Mouse (Mus musculus): ENCODE measurements at regions not wholly inside any gene's neighbourhood (a gene's known extent, or its start where the extent isn't known, plus 50 kb on each side); places are given as distances from the start of the nearest gene placed in this dataset.

DNA sequence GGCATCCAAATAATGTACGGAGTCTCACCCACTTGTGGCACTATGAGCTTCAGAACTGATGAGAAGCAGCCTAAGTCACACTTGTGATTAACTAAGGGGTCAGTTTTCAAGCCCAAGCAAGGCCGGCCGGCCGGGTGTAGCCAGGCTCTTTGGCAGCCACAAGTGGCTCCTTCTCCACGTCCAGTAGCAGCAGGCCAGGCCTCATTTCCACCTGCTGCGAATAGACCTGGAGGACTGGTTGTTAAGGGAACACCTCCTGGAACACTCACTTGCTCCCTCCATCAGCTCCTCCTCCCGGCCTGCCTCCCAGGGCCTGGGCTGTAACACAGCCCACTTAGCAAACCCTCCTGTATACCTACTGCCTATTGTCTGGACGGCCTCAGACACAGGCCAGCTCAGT, 61.1 kb upstream of the Calm2 start:
- whole genome bisulfite sequencing, result 47% methylated on average over 8 of the region's 8 CpGs

DNA sequence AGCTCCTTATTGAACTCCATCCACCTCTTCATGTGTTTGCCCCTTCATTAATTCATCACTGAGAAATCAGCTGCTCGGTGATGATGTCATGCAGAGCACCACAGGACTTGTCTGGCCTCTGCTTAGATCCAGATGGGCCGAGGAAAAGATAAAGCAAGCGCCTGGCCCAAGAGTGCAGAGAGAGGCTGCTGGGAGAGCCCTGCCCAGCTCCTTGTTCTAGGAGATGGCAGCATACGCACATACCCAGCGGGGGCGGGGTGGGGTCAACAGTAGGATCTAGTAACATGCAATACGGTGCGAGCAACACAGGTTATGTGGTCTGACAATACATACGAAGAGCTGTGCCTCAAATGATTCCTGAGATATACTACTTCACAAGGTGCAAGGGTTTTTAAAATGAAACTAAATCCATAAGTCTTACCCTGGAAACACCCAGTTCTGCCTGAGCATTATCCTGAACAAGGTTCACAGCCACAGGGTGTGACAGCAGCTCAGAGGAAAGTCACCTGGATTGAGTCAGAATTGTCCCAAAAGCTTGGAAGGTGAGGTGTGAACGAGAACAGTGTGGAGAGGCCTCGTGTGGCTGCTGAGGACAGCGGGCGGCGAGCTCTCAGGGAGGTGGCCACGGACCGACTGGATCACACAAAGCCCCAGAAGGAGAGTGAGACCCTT, 62.0 kb upstream of the Calm2 start:
- no peaks in the 10 kb centered on the region for H3K4me1 ChIP-seq (ENCODE audit: control insufficient read depth, insufficient read depth, low read length)
- H3K4me2 ChIP-seq (replicated peaks; ENCODE audit: low read depth, low read length, severe bottlenecking), result no peak overlapping the region
- H3K27ac ChIP-seq (replicated peaks; ENCODE audit: low read depth, low read length), result no peak overlapping the region
- no peak overlapping the region for H3K9ac ChIP-seq (ENCODE audit: low read depth, low read length, severe bottlenecking)
- no peaks in the 10 kb centered on the region for H3K36me3 ChIP-seq (ENCODE audit: control insufficient read depth, insufficient read depth, low read length)
- H3K27me3 ChIP-seq (ENCODE audit: control insufficient read depth, insufficient read depth, low read length), result no peaks in the 10 kb centered on the region
- 72% methylated on average over 16 of the region's 16 CpGs for WGBS
- no peak for ATAC-seq (ENCODE audit: low FRiP score, low read depth)
- DNase-seq (ENCODE audit: low spot score), result no peak
- no peak for TF ChIP-seq POLR2A (IDR thresholded peaks at IDR 0.05; ENCODE audit: borderline replicate concordance, extremely low read depth, insufficient read depth, insufficient read length)
- no peak overlapping the region for H3K4me3 ChIP-seq (replicated peaks; ENCODE audit: low read length)
- H3K9me3 ChIP-seq (ENCODE audit: control insufficient read depth, low read length), result no peaks in the 10 kb centered on the region

More for the DNA sequence above, 61.1 kb upstream of the Calm2 start:
- Histone ChIP-seq H3K4me2 (replicated peaks; ENCODE audit: low read depth, low read length, severe bottlenecking) (no peak overlapping the region), H3K36me3 (ENCODE audit: control insufficient read depth, insufficient read depth, low read length) (no peaks in the 10 kb centered on the region), H3K4me1 (ENCODE audit: control insufficient read depth, insufficient read depth, low read length) (no peaks in the 10 kb centered on the region), H3K9ac (ENCODE audit: low read depth, low read length, severe bottlenecking) (no peak overlapping the region), H3K27me3 (ENCODE audit: control insufficient read depth, insufficient read depth, low read length) (no peaks in the 10 kb centered on the region), H3K4me3 (replicated peaks; ENCODE audit: low read length) (no peak overlapping the region), H3K9me3 (ENCODE audit: control insufficient read depth, low read length) (no peaks in the 10 kb centered on the region), H3K27ac (replicated peaks; ENCODE audit: low read depth, low read length) (no peak overlapping the region)
- ATAC-seq (ENCODE audit: low FRiP score, low read depth) (no peak), DNase-seq (ENCODE audit: low spot score) (no peak)
- no peak for TF ChIP-seq POLR2A (IDR thresholded peaks at IDR 0.05; ENCODE audit: borderline replicate concordance, extremely low read depth, insufficient read depth, insufficient read length)

DNA sequence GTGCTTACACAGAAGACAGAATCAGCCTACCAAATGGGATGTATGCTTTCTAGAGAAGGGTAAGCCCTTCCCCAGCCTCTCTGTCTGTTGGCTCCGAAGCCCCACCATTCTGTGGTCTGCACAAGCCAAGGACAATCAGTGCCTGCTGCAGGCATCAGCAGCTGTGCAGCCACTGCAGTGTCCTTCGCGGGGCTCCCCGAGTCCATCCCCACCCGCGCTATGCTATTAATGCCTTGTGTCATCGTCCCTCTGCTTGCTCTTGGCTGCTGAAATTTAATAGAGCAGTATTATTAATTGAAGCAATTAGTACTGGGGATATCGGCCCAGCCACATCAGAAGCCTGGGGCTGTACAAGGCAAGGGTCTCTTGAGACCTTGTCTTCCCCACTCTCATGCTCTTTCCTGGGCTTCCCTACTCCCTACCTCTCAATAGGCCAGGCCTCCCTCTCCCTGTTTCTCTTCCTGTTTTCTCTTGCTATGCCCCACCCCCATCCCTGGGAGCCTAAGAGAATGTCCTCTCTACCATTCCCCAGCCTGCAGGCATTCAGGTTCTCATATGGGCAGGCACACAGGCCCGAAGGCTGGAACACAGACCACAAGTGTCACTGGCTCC, 65.4 kb upstream of the Calm2 start:
- ATAC-seq (ENCODE audit: low FRiP score, low read depth), result no peak
- Histone ChIP-seq H3K27ac (replicated peaks; ENCODE audit: low read depth, low read length) (no peak overlapping the region), H3K4me2 (replicated peaks; ENCODE audit: low read depth, low read length, severe bottlenecking) (no peak overlapping the region), H3K9me3 (ENCODE audit: control insufficient read depth, low read length) (no peaks in the 10 kb centered on the region), H3K9ac (ENCODE audit: low read depth, low read length, severe bottlenecking) (no peak overlapping the region), H3K4me1 (ENCODE audit: control insufficient read depth, insufficient read depth, low read length) (no peaks in the 10 kb centered on the region), H3K4me3 (replicated peaks; ENCODE audit: low read length) (no peak overlapping the region), H3K36me3 (ENCODE audit: control insufficient read depth, insufficient read depth, low read length) (no peaks in the 10 kb centered on the region), H3K27me3 (ENCODE audit: control insufficient read depth, insufficient read depth, low read length) (no peaks in the 10 kb centered on the region)
- DNase-seq (ENCODE audit: low spot score), result no peak
- WGBS, result 70% methylated on average over 9 of the region's 9 CpGs
- TF ChIP-seq POLR2A (IDR thresholded peaks at IDR 0.05; ENCODE audit: borderline replicate concordance, extremely low read depth, insufficient read depth, insufficient read length), result no peak

DNA sequence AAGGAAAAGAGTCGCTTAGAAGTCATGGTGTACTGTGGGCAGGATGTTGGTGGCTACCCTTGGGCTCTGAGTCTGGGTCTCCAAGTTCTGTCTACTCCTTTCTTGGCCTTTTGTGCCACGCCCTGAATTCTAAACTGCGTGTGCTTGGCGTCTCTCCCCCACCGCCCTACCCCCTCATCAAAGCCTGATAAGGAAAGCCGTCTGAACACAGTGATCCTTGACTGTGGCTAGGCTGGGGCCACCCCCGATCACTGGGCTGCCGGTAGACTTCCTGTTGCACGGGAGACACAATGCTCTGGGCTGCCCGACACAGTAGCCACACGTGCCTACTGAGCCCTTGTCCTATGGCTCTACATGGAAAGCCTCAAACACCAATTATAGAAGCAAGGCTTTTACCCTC, 67.1 kb upstream of the Calm2 start:
- ATAC-seq (ENCODE audit: low FRiP score, low read depth) (no peak), DNase-seq (ENCODE audit: low spot score) (no peak)
- no peak overlapping the region for H3K27ac ChIP-seq (replicated peaks; ENCODE audit: low read depth, low read length)
- no peaks in the 10 kb centered on the region for H3K27me3 ChIP-seq (ENCODE audit: control insufficient read depth, insufficient read depth, low read length)
- no peak overlapping the region for H3K9ac ChIP-seq (ENCODE audit: low read depth, low read length, severe bottlenecking)
- H3K4me2 ChIP-seq (replicated peaks; ENCODE audit: low read depth, low read length, severe bottlenecking), result no peak overlapping the region
- WGBS, result 42% methylated on average over 11 of the region's 11 CpGs
- no peak for TF ChIP-seq POLR2A (IDR thresholded peaks at IDR 0.05; ENCODE audit: borderline replicate concordance, extremely low read depth, insufficient read depth, insufficient read length)
- H3K4me3 ChIP-seq (replicated peaks; ENCODE audit: low read length), result no peak overlapping the region
- no peaks in the 10 kb centered on the region for H3K9me3 ChIP-seq (ENCODE audit: control insufficient read depth, low read length)
- no peaks in the 10 kb centered on the region for H3K4me1 ChIP-seq (ENCODE audit: control insufficient read depth, insufficient read depth, low read length)
- no peaks in the 10 kb centered on the region for H3K36me3 ChIP-seq (ENCODE audit: control insufficient read depth, insufficient read depth, low read length)

DNA sequence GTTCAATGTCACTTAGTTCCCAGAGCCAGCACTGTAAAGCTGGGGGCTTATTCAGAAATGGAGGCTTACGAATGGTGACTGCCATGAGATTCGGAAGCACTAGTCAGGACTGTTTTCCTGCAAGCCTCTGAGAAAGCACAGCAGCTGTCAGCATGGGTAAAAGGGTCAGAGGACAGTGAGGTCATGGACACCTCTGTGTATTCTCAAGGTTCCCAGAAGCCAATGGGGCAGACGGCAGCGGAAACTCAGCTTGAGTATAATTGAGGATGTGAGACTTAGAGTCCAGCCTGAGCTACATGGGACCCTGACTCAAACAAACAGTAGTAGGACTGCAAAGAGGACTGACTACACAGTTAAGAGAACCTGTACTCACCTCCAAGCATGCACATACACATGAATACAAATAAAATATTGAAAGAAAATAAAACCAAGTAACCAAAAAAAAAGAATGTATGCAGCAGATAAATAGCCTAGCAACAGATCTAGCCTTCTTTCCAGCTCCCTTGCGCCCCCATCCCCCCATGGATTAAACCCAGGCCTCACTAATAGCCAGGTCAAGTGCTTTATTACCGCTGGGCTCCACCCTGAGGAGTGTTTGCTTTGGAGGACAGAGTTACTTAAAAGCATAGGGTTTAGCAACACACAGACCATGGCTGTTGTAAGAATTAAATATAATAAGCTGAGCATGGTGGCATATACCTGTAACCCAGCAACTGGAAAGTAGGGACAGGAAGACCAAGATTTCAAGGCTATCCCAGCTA, 67.8 kb upstream of the Calm2 start:
- ATAC-seq (ENCODE audit: low FRiP score, low read depth) (no peak), DNase-seq (ENCODE audit: low spot score) (no peak)
- 53% methylated on average over 6 of the region's 6 CpGs for WGBS
- no peak overlapping the region for H3K4me3 ChIP-seq (replicated peaks; ENCODE audit: low read length)
- TF ChIP-seq POLR2A (IDR thresholded peaks at IDR 0.05; ENCODE audit: borderline replicate concordance, extremely low read depth, insufficient read depth, insufficient read length), result no peak
- no peak overlapping the region for H3K9ac ChIP-seq (ENCODE audit: low read depth, low read length, severe bottlenecking)
- H3K9me3 ChIP-seq (ENCODE audit: control insufficient read depth, low read length), result no peaks in the 10 kb centered on the region
- no peak overlapping the region for H3K27ac ChIP-seq (replicated peaks; ENCODE audit: low read depth, low read length)
- H3K4me1 ChIP-seq (ENCODE audit: control insufficient read depth, insufficient read depth, low read length), result no peaks in the 10 kb centered on the region
- H3K4me2 ChIP-seq (replicated peaks; ENCODE audit: low read depth, low read length, severe bottlenecking), result no peak overlapping the region
- no peaks in the 10 kb centered on the region for H3K27me3 ChIP-seq (ENCODE audit: control insufficient read depth, insufficient read depth, low read length)
- H3K36me3 ChIP-seq (ENCODE audit: control insufficient read depth, insufficient read depth, low read length), result no peaks in the 10 kb centered on the region
